In genomic region chr1:64690213-64691013, GRCm38 (mm10) we compare ENCODE assay signal across 8 mouse cellular contexts. TPM values are rescaled to one million over a fixed set of nuclear protein-coding genes. Genes with fewer than 3 reads are reported as not detected.
DNase-seq lines count a peak whose midpoint lies in the region; ATAC-seq lines count a peak whose summit lies in the region.

Gene Ccnyl1 (plus strand): TSS chr1:64690455.

- H3K36me3 ChIP-seq in heart, embryonic 14.5 days (ENCODE audit: control insufficient read depth, insufficient read depth, low read length) = no peaks in the 10 kb centered on the region; the same call in 1 of the 2 replicates
- H3K36me3 ChIP-seq in liver, embryonic 13.5 days = no peaks in the 10 kb centered on the region
- H3K36me3 ChIP-seq in stomach, embryonic 16.5 days (ENCODE audit: control insufficient read depth, insufficient read depth, low read length) = no peaks in the 10 kb centered on the region

- no peaks in the 10 kb centered on the region for H3K27me3 ChIP-seq in heart, embryonic 14.5 days (ENCODE audit: control insufficient read depth, insufficient read depth, low read length)
- H3K27me3 ChIP-seq in liver, embryonic 13.5 days = no peaks in the 10 kb centered on the region
- H3K27me3 ChIP-seq in stomach, embryonic 16.5 days (ENCODE audit: control insufficient read depth, insufficient read depth, low read length) = no peaks in the 10 kb centered on the region

- H3K27ac ChIP-seq in heart, embryonic 14.5 days (replicated peaks in 1 of 2; ENCODE audit: control insufficient read depth in 1 of 2, insufficient read depth in 1 of 2, low read depth in 2 of 2, low read length in 2 of 2) = peak within 1 kb of the TSS; percentile 72 to 73
- H3K27ac ChIP-seq in liver, embryonic 13.5 days = peak within 1 kb of the TSS; percentile 85
- H3K27ac ChIP-seq in stomach, embryonic 16.5 days (ENCODE audit: low read length) = peak within 1 kb of the TSS; percentile 60

- ATAC-seq in CD4-positive, CD25-positive, alpha-beta regulatory T cell, adult 4 months = peak; percentile 97
- peak; percentile 99 for ATAC-seq in heart, embryonic 14.5 days (ENCODE audit: insufficient number of reproducible peaks, insufficient read depth, low FRiP score, low read depth)
- peak; percentile 97 for ATAC-seq in liver, embryonic 13.5 days (ENCODE audit: low read depth)
- peak; percentile 99 for ATAC-seq in stomach, embryonic 16.5 days (ENCODE audit: insufficient read depth, low FRiP score)

- H3K4me2 ChIP-seq in heart, embryonic 14.5 days (ENCODE audit: low read length) = peak within 1 kb of the TSS; percentile 90
- peak within 1 kb of the TSS; percentile 98 for H3K4me2 ChIP-seq in liver, embryonic 13.5 days
- H3K4me2 ChIP-seq in stomach, embryonic 16.5 days (ENCODE audit: low read depth, low read length) = peak within 1 kb of the TSS; percentile 87

- peak within 1 kb of the TSS; percentile 83 for H3K9ac ChIP-seq in heart, embryonic 14.5 days (ENCODE audit: low read length)
- peak within 1 kb of the TSS; percentile 90 for H3K9ac ChIP-seq in liver, embryonic 13.5 days
- H3K9ac ChIP-seq in stomach, embryonic 16.5 days (ENCODE audit: low read length) = peak within 1 kb of the TSS; percentile 83

- H3K9me3 ChIP-seq in heart, embryonic 14.5 days (ENCODE audit: control insufficient read depth, low read length) = no peaks in the 10 kb centered on the region
- no peaks in the 10 kb centered on the region for H3K9me3 ChIP-seq in liver, embryonic 13.5 days (replicated peaks)
- H3K9me3 ChIP-seq in stomach, embryonic 16.5 days (replicated peaks; ENCODE audit: control insufficient read depth, low read length) = no peaks in the 10 kb centered on the region

- under 1% methylated on average over 62 of the region's 71 CpGs for WGBS in heart, embryonic 14.5 days
- under 1% methylated on average over 70 of the region's 71 CpGs for WGBS in liver, embryonic 13.5 days (ENCODE audit: insufficient replicate concordance)
- WGBS in stomach, embryonic 16.5 days = under 1% methylated on average over 62 of the region's 71 CpGs

- peak within 1 kb of the TSS; percentile 64 to 95 for H3K4me3 ChIP-seq in heart, embryonic 14.5 days (ENCODE audit: control insufficient read depth in 1 of 2, insufficient read depth in 1 of 2, low read depth in 1 of 2, low read length in 2 of 2)
- H3K4me3 ChIP-seq in liver, embryonic 13.5 days (replicated peaks) = peak within 1 kb of the TSS; percentile 89
- H3K4me3 ChIP-seq in stomach, embryonic 16.5 days (replicated peaks; ENCODE audit: low read length) = peak within 1 kb of the TSS; percentile 92

- peak; percentile 96 for DNase-seq in c-Kit-negative CD71-positive TER-119-positive erythroid progenitor cells, embryonic 14.5 days (ENCODE audit: low read depth, low spot score)
- peak; percentile 96 for DNase-seq in fibroblast of lung, adult 2 months (ENCODE audit: low read depth)
- DNase-seq in kidney, postnatal 14 days = peak; percentile 99
- peak; percentile 99 for DNase-seq in liver, embryonic 13.5 days
- peak; percentile 98 for DNase-seq in neural tube, embryonic 10.5 days (ENCODE audit: extremely low spot score, low spot score)

- H3K4me1 ChIP-seq in heart, embryonic 14.5 days (ENCODE audit: control insufficient read depth in 2 of 2, insufficient read depth in 2 of 2, low read length in 2 of 2) = peaks cover 2 to 20% of the 10 kb centered on the region in 2 experiments
- peaks cover 37% of the 10 kb centered on the region for H3K4me1 ChIP-seq in liver, embryonic 13.5 days (replicated peaks)
- H3K4me1 ChIP-seq in stomach, embryonic 16.5 days (ENCODE audit: control insufficient read depth, insufficient read depth, low read length) = peaks cover 11% of the 10 kb centered on the region; the same call in 1 of the 2 replicates

RNA-seq across cellular contexts. Expression of gene Ccnyl1, which starts in this region (rescaled TPM):
- under 1 TPM; 0.61 to 0.90 TPM for polyA plus RNA-seq in CD4-positive, CD25-positive, alpha-beta regulatory T cell, adult 4 months (2017; shearing (Covaris generic))
- 6.7 and 8.5 TPM in 2 replicates for polyA plus RNA-seq in heart, embryonic 14.5 days (2014; fragmentation: Nextera tagmentation; extraction: Ambion mirVana)
- polyA plus RNA-seq in liver, embryonic 13.5 days (2015; fragmentation: Nextera tagmentation; extraction: Ambion mirVana) = 0.87 and 1.1 TPM in 2 replicates
- 3.5 and 4.0 TPM in 2 replicates for polyA plus RNA-seq in stomach, embryonic 16.5 days (2015; fragmentation: Nextera tagmentation; extraction: Ambion mirVana)

Comparison
In these comparisons a context has a peak if more than half of its experiments do, and no peak if none do; other contexts are left out.
1. Peak in every context shown above with its lines: DNase-seq, ATAC-seq, H3K4me3 ChIP-seq and H3K27ac ChIP-seq.
2. Peak in ATAC-seq in CD4-positive, CD25-positive, alpha-beta regulatory T cell, adult 4 months; RNA of the gene not detected or under 1 TPM.